Mouse (Mus musculus): ENCODE measurements around the gene Tnks2. TPM values are rescaled to one million over a fixed set of nuclear protein-coding genes. Genes with fewer than 3 reads are reported as not detected.

The Tnks2 gene
- polyA plus RNA-seq, 1 experiment = 201 TPM

DNA sequence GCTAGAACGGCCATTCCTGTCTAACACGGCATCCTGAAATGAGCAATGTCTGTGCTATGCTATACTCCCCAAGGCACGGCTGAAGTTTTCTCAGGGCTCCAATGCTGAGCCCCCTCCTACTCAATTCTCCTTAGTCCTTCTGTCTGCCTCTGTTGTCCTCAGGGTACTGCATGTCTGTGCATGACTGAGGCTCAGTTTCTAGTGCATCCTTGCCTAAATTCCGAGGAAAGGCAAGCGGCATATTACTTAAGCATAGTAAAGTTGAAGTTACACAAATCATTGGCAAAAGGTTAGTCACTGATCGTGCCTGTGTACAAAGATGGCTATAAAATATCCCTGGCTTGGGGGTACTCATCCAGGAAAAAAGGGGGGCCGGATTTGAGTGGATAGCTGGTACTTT lies 79.0 kb downstream of the Tnks2 start:
- Histone ChIP-seq H3K27ac (ENCODE audit: insufficient read depth, low read length) (no peak overlapping the region), H3K4me1 (ENCODE audit: control insufficient read depth, insufficient read depth, low read length) (no peaks in the 10 kb centered on the region), H3K4me3 (ENCODE audit: insufficient read depth, low read length) (no peak overlapping the region)
- TF ChIP-seq CTCF (IDR thresholded peaks at IDR 0.05; ENCODE audit: borderline replicate concordance, insufficient read depth, low read length) (no peak), POLR2A (IDR thresholded peaks at IDR 0.05; ENCODE audit: low read depth, low read length) (no peak)

DNA sequence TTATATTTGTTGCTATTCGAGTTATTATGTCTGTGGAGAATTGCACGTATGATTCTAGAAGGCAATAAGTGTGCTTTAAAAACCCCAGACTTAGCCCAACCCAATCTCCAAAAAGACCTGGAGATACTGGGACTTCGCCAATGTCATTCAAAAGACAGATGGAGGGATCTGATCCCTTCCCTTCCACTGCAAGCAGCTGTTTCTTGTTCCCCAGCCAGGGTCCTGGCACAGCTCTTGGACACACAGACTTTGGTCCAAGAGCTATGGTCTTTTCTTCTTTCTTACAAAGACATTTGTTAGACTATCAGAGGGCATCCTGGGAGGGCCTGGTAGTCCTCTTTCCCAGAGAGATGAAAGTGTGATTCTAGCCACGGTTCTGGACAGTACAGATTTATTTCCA lies 82.2 kb downstream of the Tnks2 start:
- no peak overlapping the region for H3K4me3 ChIP-seq (ENCODE audit: insufficient read depth, low read length)
- 0 out of 2 replicates have a peak, but pooled peaks cover 1% of the 10 kb centered on the region for H3K4me1 ChIP-seq (ENCODE audit: control insufficient read depth, insufficient read depth, low read length)
- TF ChIP-seq CTCF (IDR thresholded peaks at IDR 0.05; ENCODE audit: borderline replicate concordance, insufficient read depth, low read length) (no peak), POLR2A (IDR thresholded peaks at IDR 0.05; ENCODE audit: low read depth, low read length) (no peak)
- H3K27ac ChIP-seq (ENCODE audit: insufficient read depth, low read length) = no peak overlapping the region

DNA sequence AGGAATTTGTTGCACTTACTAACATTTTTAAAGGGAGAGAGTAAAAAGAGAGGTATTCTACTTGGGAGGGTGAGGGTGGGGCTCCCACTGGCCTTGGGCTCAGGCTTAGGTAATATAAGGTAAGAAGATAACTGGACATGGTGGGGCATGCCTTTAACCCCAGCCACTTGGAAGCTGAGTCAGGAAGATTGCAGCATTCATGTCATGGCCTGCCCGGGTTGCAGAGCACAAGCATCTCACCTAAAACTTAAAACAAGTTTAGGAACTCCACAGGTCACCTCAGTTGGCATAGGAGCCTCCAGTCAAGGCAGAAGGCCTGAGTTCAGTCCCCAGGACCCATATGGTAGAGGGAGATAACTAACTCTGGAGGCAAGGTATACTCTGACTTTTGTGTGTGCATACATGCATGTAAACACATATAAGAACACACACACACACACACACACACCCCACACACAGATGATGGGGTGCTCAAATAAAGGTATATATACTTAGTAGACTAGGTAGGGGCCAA lies 82.9 kb downstream of the Tnks2 start:
- Histone ChIP-seq H3K4me1 (ENCODE audit: control insufficient read depth, insufficient read depth, low read length) (0 out of 2 replicates have a peak, but pooled peaks cover 1% of the 10 kb centered on the region), H3K27ac (ENCODE audit: insufficient read depth, low read length) (no peak overlapping the region), H3K4me3 (ENCODE audit: insufficient read depth, low read length) (no peak overlapping the region)
- TF ChIP-seq POLR2A (IDR thresholded peaks at IDR 0.05; ENCODE audit: low read depth, low read length) (no peak), CTCF (IDR thresholded peaks at IDR 0.05; ENCODE audit: borderline replicate concordance, insufficient read depth, low read length) (no peak)

DNA sequence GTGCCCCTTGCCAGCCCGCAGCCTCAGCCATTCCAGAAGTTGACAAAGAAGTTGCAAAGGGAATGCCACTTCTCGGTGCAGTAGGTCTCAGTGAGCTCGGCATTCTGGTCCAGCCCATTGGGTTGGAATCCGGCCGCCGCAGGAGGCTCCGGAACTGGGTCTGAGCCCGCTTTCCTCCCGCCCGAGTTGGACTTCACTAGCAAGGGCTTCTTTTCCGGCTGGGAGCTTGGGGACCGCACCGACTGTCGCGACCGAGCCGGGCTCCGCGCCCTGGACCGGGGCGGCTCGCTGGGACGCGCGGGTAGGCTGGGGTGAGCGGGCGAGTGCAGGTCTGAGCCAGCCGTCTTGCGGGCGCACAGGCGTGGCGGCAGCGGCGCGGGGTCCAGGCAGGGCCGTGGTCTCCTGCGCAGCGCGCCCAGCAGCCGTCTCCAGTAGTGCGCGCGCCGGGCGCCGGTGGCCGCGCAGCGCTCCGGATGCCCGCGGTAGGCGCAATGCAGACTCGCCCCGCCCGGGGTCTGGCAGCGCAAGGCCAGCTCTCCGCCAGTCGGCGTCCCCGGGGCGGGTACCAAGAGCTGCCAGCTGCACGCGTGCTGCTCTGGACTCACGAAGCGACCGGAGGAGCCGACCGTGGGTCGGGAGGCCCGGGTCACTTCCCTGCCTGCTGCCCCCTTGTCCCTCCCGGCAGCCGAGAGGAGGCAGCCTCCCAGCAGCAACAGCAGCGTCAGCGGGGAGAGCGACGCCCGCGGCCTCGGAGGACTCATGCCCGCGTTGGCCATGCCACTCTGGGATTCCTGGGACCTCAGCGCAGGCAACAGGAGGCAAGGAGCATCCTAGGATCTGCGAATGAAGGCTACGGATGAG lies 84.6 kb downstream of the Tnks2 start:
- peak overlapping the region; percentile 30 for H3K27ac ChIP-seq (ENCODE audit: insufficient read depth, low read length)
- peak overlapping the region; percentile 92 for H3K4me3 ChIP-seq (ENCODE audit: insufficient read depth, low read length)
- TF ChIP-seq CTCF (IDR thresholded peaks at IDR 0.05; ENCODE audit: borderline replicate concordance, insufficient read depth, low read length) (peak; percentile 64; the same call in 1 of the 2 replicates), POLR2A (IDR thresholded peaks at IDR 0.05; ENCODE audit: low read depth, low read length) (peak; percentile 74)
- H3K4me1 ChIP-seq (ENCODE audit: control insufficient read depth, insufficient read depth, low read length) = 0 out of 2 replicates have a peak, but pooled peaks cover 1% of the 10 kb centered on the region

DNA sequence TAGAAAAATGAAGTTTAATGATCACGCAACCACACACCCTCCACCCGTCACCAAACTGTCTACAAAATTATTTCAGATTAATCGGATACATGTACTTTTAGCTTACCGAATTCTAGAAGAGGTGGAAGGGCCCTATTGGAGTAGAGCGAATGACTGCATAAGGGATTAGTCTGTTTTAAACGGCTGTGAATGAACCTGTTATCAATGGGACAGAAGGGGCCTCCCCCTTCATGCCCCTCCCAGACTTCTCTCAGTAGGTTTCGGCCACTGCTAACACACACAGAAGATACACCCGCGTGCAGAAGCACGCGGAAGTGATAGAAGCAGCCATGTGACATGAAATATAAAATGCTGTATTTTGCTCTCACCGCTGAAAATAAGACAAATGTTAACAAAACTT lies 85.4 kb downstream of the Tnks2 start, which contains the start of gene Fgfbp3:
Gene Fgfbp3, minus strand, starts transcription at position 150 of the 400 bp plus-strand sequence.
- H3K4me3 ChIP-seq (ENCODE audit: insufficient read depth, low read length) = peak within 1 kb of the TSS; percentile 92
- TF ChIP-seq POLR2A (IDR thresholded peaks at IDR 0.05; ENCODE audit: low read depth, low read length) (no peak), CTCF (IDR thresholded peaks at IDR 0.05; ENCODE audit: borderline replicate concordance, insufficient read depth, low read length) (no peak)
- H3K27ac ChIP-seq (ENCODE audit: insufficient read depth, low read length) = peak within 1 kb of the TSS; percentile 30
- 0 out of 2 replicates have a peak, but pooled peaks cover 1% of the 10 kb centered on the region for H3K4me1 ChIP-seq (ENCODE audit: control insufficient read depth, insufficient read depth, low read length)

DNA sequence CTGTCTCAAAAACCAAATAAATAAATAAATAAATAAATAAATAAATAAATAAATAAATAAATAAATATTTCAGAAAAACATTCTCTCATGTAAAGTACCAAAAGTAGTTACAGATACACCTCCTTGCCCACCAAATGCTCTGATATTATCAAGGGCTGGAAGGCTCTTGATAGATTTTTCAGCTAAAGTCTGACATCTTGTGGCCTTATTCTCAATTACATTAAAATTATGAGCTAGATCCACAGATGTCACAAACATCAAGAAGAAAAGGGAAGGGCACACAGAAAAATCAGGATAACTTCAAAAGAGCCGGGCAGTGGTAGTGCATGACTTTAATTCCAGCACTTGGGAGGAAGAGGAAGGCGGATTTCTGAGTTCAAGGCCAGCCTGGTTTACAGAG lies 88.0 kb downstream of the Tnks2 start:
- no peak overlapping the region for H3K27ac ChIP-seq (ENCODE audit: insufficient read depth, low read length)
- no peak for TF ChIP-seq CTCF (IDR thresholded peaks at IDR 0.05; ENCODE audit: borderline replicate concordance, insufficient read depth, low read length)
- no peak for TF ChIP-seq POLR2A (IDR thresholded peaks at IDR 0.05; ENCODE audit: low read depth, low read length)

DNA sequence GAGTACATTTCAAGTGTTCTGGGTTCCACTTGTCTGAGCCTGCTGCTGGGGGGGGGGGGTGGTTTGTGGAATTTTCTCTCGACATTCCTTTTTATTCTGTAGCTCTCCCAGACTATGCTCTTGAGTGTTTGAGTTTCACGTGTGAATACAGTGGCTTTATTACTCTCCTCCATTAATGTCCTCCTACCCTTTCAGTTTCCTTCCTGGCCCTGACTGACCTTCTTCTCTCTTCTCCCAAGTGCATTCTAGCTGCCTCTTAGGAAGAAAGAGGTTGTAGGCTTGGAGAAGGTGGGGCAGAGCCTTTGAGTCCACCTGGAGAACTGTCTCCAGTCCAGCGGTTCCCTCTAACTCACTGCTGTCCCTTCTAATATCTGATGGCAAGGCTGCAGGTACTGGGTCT lies 88.9 kb downstream of the Tnks2 start:
- no peak overlapping the region for H3K4me3 ChIP-seq (ENCODE audit: insufficient read depth, low read length)
- H3K4me1 ChIP-seq (ENCODE audit: control insufficient read depth, insufficient read depth, low read length) = 0 out of 2 replicates have a peak, but pooled peaks cover 1% of the 10 kb centered on the region
- TF ChIP-seq POLR2A (IDR thresholded peaks at IDR 0.05; ENCODE audit: low read depth, low read length) (no peak), CTCF (IDR thresholded peaks at IDR 0.05; ENCODE audit: borderline replicate concordance, insufficient read depth, low read length) (no peak)
- H3K27ac ChIP-seq (ENCODE audit: insufficient read depth, low read length) = no peak overlapping the region

More for the DNA sequence above, 88.0 kb downstream of the Tnks2 start:
- H3K4me1 ChIP-seq (ENCODE audit: control insufficient read depth, insufficient read depth, low read length) = 0 out of 2 replicates have a peak, but pooled peaks cover 1% of the 10 kb centered on the region
- H3K4me3 ChIP-seq (ENCODE audit: insufficient read depth, low read length) = no peak overlapping the region

DNA sequence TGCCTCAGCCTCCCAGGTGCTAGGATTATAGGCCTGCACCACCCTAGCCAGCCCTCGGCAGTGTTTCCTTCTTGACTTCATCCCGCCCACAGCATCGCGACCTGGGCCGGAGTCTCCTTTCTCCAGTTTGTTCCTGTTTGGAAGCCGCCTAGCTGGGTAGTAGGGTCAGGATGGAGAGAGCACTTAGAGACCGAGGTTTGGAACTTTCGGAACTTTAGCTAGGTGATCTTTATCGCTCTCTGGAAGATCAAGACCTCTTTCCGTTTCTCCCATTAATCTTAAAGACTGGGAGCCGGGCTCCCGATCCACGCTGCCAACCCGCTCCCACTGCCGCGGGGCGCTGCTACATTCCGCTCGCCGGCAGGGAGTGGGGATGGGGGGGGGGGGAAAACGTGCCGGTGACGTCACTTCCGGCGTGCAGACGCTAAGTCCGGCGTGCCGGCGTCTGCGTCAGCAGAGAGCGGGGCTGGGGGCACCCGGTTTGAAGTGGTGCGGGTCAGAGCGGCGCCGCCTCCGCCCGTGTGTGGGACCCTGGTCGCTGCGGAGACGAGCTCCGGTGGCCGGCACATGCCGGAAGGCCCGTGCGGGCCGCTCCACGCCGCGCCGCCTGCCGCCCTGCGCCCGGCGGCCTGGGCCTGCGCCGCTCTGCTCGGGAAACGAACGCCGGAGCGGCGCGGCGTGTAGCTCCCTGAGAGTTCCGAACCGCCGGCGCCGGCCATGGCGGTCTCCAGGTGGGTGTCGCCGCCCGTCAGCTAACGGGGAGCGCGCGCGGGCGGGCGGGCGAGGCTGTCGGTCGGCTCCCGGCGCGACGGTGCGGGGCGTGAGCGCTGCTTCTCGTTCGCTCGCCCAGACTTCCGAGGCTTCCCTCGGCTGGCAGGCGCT lies 91.9 kb downstream of the Tnks2 start, which contains the start of gene Btaf1:
Gene Btaf1, plus strand, starts transcription at position 409 of the 882 bp plus-strand sequence.
- Histone ChIP-seq H3K4me3 (ENCODE audit: insufficient read depth, low read length) (peak within 1 kb of the TSS; percentile 59), H3K4me1 (ENCODE audit: control insufficient read depth, insufficient read depth, low read length) (no peaks in the 10 kb centered on the region; the same call in 1 of the 2 replicates), H3K27ac (ENCODE audit: insufficient read depth, low read length) (peak within 1 kb of the TSS; percentile 93)
- TF ChIP-seq CTCF (IDR thresholded peaks at IDR 0.05; ENCODE audit: borderline replicate concordance, insufficient read depth, low read length) = no peak
- peak; percentile 91 for TF ChIP-seq POLR2A (IDR thresholded peaks at IDR 0.05; ENCODE audit: low read depth, low read length)

All from embryonic fibroblast, embryonic 13.5 days (primary cell).